Mouse (Mus musculus): ENCODE data around the gene Nrxn1. TPM values are rescaled to one million over a fixed set of nuclear protein-coding genes. Genes with fewer than 3 reads are reported as not detected.
"Not testable (repeated sequence)": the region's sequence is repeated elsewhere in the genome, so short reads cannot be mapped to it uniquely, and the experiment has no call there.

The Nrxn1 gene
- total and polyA plus RNA-seq, 3 experiments, result 0.22 TPM; not detected in 2

GRCm38 (mm10) chr17:90253451-90254131 lies 839.3 kb downstream of the Nrxn1 start:
- Histone ChIP-seq H3K27me3 (ENCODE audit: insufficient read depth, low read length) (no peaks in the 10 kb centered on the region), H3K4me1 (ENCODE audit: insufficient read depth, low read depth, low read length) (no peaks in the 10 kb centered on the region), H3K4me3 (ENCODE audit: low read depth, low read length) (no peak overlapping the region), H3K9me3 (replicated peaks) (0 out of 2 replicates have a peak, but pooled peaks cover 3% of the 10 kb centered on the region), H3K36me3 (replicated peaks) (no peaks in the 10 kb centered on the region)
- TF ChIP-seq POLR2AphosphoS5 (IDR thresholded peaks at IDR 0.05; ENCODE audit: insufficient replicate concordance, low read depth, low read length), result no peak
- no peak for TF ChIP-seq GATA1 (IDR thresholded peaks at IDR 0.05; ENCODE audit: borderline replicate concordance, low read length)
- TF ChIP-seq CTCF (IDR thresholded peaks at IDR 0.05; ENCODE audit: low read depth, low read length), result no peak
- TF ChIP-seq GATA2 (IDR thresholded peaks at IDR 0.05; ENCODE audit: borderline replicate concordance, low read depth, low read length), result no peak
- TF ChIP-seq TAL1 (conservative IDR thresholded peaks at IDR 0.05; ENCODE audit: low read depth, low read length), result no peak
- DNase-seq (ENCODE audit: low spot score), result no peak
- ATAC-seq (ENCODE audit: extremely low read depth, insufficient number of reproducible peaks, low FRiP score, poor library complexity, severe bottlenecking), result no peak

- Histone ChIP-seq H3K4me1 (ENCODE audit: insufficient read depth, low read depth, low read length) (no peaks in the 10 kb centered on the region), H3K27me3 (ENCODE audit: insufficient read depth, low read length) (no peaks in the 10 kb centered on the region), H3K9me3 (replicated peaks) (0 out of 2 replicates have a peak, but pooled peaks cover 3% of the 10 kb centered on the region), H3K4me3 (ENCODE audit: low read depth, low read length) (no peak overlapping the region), H3K36me3 (replicated peaks) (no peaks in the 10 kb centered on the region)
- ATAC-seq (ENCODE audit: extremely low read depth, insufficient number of reproducible peaks, low FRiP score, poor library complexity, severe bottlenecking), result no peak
- TF ChIP-seq POLR2AphosphoS5 (IDR thresholded peaks at IDR 0.05; ENCODE audit: insufficient replicate concordance, low read depth, low read length), result no peak
- no peak for TF ChIP-seq CTCF (IDR thresholded peaks at IDR 0.05; ENCODE audit: low read depth, low read length)
- TF ChIP-seq GATA2 (IDR thresholded peaks at IDR 0.05; ENCODE audit: borderline replicate concordance, low read depth, low read length), result no peak
- no peak for TF ChIP-seq GATA1 (IDR thresholded peaks at IDR 0.05; ENCODE audit: borderline replicate concordance, low read length)
- no peak for TF ChIP-seq TAL1 (conservative IDR thresholded peaks at IDR 0.05; ENCODE audit: low read depth, low read length)
- DNase-seq (ENCODE audit: low spot score), result no peak
Measured at GRCm38 (mm10) chr17:90252196-90252595, 840.7 kb downstream of the Nrxn1 start.

- Histone ChIP-seq H3K36me3 (replicated peaks) (no peaks in the 10 kb centered on the region), H3K4me1 (ENCODE audit: insufficient read depth, low read depth, low read length) (no peaks in the 10 kb centered on the region), H3K4me3 (ENCODE audit: low read depth, low read length) (no peak overlapping the region), H3K9me3 (replicated peaks) (no peaks in the 10 kb centered on the region), H3K27me3 (ENCODE audit: insufficient read depth, low read length) (no peaks in the 10 kb centered on the region)
- TF ChIP-seq CTCF (IDR thresholded peaks at IDR 0.05; ENCODE audit: low read depth, low read length) (no peak), GATA2 (IDR thresholded peaks at IDR 0.05; ENCODE audit: borderline replicate concordance, low read depth, low read length) (no peak), POLR2AphosphoS5 (IDR thresholded peaks at IDR 0.05; ENCODE audit: insufficient replicate concordance, low read depth, low read length) (no peak), TAL1 (conservative IDR thresholded peaks at IDR 0.05; ENCODE audit: low read depth, low read length) (no peak), GATA1 (IDR thresholded peaks at IDR 0.05; ENCODE audit: borderline replicate concordance, low read length) (no peak)
- ATAC-seq (ENCODE audit: extremely low read depth, insufficient number of reproducible peaks, low FRiP score, poor library complexity, severe bottlenecking) (no peak), DNase-seq (ENCODE audit: low spot score) (no peak)
Measured at GRCm38 (mm10) chr17:90247071-90247849, 845.6 kb downstream of the Nrxn1 start.

GRCm38 (mm10) chr17:90244339-90244738 lies 848.5 kb downstream of the Nrxn1 start:
- no peak overlapping the region for H3K4me3 ChIP-seq (ENCODE audit: low read depth, low read length)
- H3K4me1 ChIP-seq (ENCODE audit: insufficient read depth, low read depth, low read length), result no peaks in the 10 kb centered on the region
- H3K36me3 ChIP-seq (replicated peaks), result no peaks in the 10 kb centered on the region
- H3K27me3 ChIP-seq (ENCODE audit: insufficient read depth, low read length), result no peaks in the 10 kb centered on the region
- H3K9me3 ChIP-seq (replicated peaks), result no peaks in the 10 kb centered on the region
- DNase-seq (ENCODE audit: low spot score), result no peak
- TF ChIP-seq POLR2AphosphoS5 (IDR thresholded peaks at IDR 0.05; ENCODE audit: insufficient replicate concordance, low read depth, low read length), result no peak
- no peak for TF ChIP-seq GATA2 (IDR thresholded peaks at IDR 0.05; ENCODE audit: borderline replicate concordance, low read depth, low read length)
- no peak for TF ChIP-seq GATA1 (IDR thresholded peaks at IDR 0.05; ENCODE audit: borderline replicate concordance, low read length)
- no peak for TF ChIP-seq CTCF (IDR thresholded peaks at IDR 0.05; ENCODE audit: low read depth, low read length)
- TF ChIP-seq TAL1 (conservative IDR thresholded peaks at IDR 0.05; ENCODE audit: low read depth, low read length), result no peak
- ATAC-seq (ENCODE audit: extremely low read depth, insufficient number of reproducible peaks, low FRiP score, poor library complexity, severe bottlenecking), result no peak

GRCm38 (mm10) chr17:90238964-90239363 lies 853.9 kb downstream of the Nrxn1 start:
- Histone ChIP-seq H3K4me1 (ENCODE audit: insufficient read depth, low read depth, low read length) (no peaks in the 10 kb centered on the region), H3K4me3 (ENCODE audit: low read depth, low read length) (no peak overlapping the region), H3K9me3 (replicated peaks) (no peaks in the 10 kb centered on the region), H3K36me3 (replicated peaks) (no peaks in the 10 kb centered on the region), H3K27me3 (ENCODE audit: insufficient read depth, low read length) (no peaks in the 10 kb centered on the region)
- TF ChIP-seq CTCF (IDR thresholded peaks at IDR 0.05; ENCODE audit: low read depth, low read length) (no peak), POLR2AphosphoS5 (IDR thresholded peaks at IDR 0.05; ENCODE audit: insufficient replicate concordance, low read depth, low read length) (no peak), GATA2 (IDR thresholded peaks at IDR 0.05; ENCODE audit: borderline replicate concordance, low read depth, low read length) (no peak), TAL1 (conservative IDR thresholded peaks at IDR 0.05; ENCODE audit: low read depth, low read length) (no peak), GATA1 (IDR thresholded peaks at IDR 0.05; ENCODE audit: borderline replicate concordance, low read length) (no peak)
- DNase-seq (ENCODE audit: low spot score), result no peak
- ATAC-seq (ENCODE audit: extremely low read depth, insufficient number of reproducible peaks, low FRiP score, poor library complexity, severe bottlenecking), result no peak

GRCm38 (mm10) chr17:90238517-90238916 lies 854.4 kb downstream of the Nrxn1 start:
- TF ChIP-seq GATA1 (IDR thresholded peaks at IDR 0.05; ENCODE audit: borderline replicate concordance, low read length) (no peak), CTCF (IDR thresholded peaks at IDR 0.05; ENCODE audit: low read depth, low read length) (no peak), GATA2 (IDR thresholded peaks at IDR 0.05; ENCODE audit: borderline replicate concordance, low read depth, low read length) (no peak), POLR2AphosphoS5 (IDR thresholded peaks at IDR 0.05; ENCODE audit: insufficient replicate concordance, low read depth, low read length) (no peak), TAL1 (conservative IDR thresholded peaks at IDR 0.05; ENCODE audit: low read depth, low read length) (no peak)
- H3K4me3 ChIP-seq (ENCODE audit: low read depth, low read length), result no peak overlapping the region
- no peak for ATAC-seq (ENCODE audit: extremely low read depth, insufficient number of reproducible peaks, low FRiP score, poor library complexity, severe bottlenecking)

GRCm38 (mm10) chr17:90235674-90236073 lies 857.2 kb downstream of the Nrxn1 start:
- H3K27me3 ChIP-seq (ENCODE audit: insufficient read depth, low read length); H3K9me3 ChIP-seq (replicated peaks); DNase-seq (ENCODE audit: low spot score); H3K4me3 ChIP-seq (ENCODE audit: low read depth, low read length); H3K36me3 ChIP-seq (replicated peaks); ATAC-seq (ENCODE audit: extremely low read depth, insufficient number of reproducible peaks, low FRiP score, poor library complexity, severe bottlenecking); H3K4me1 ChIP-seq (ENCODE audit: insufficient read depth, low read depth, low read length): not testable (repeated sequence)

More at GRCm38 (mm10) chr17:90238517-90238916, 854.4 kb downstream of the Nrxn1 start:
- H3K4me1 ChIP-seq (ENCODE audit: insufficient read depth, low read depth, low read length), result no peaks in the 10 kb centered on the region
- H3K9me3 ChIP-seq (replicated peaks), result no peaks in the 10 kb centered on the region
- no peak for DNase-seq (ENCODE audit: low spot score)
- no peaks in the 10 kb centered on the region for H3K27me3 ChIP-seq (ENCODE audit: insufficient read depth, low read length)
- H3K36me3 ChIP-seq (replicated peaks), result no peaks in the 10 kb centered on the region

All from G1E (cell line).